Mouse (Mus musculus) layer of hippocampus, postnatal 36 days (tissue): ENCODE measurements at regions not wholly inside any gene's neighbourhood (a gene's known extent, or its start where the extent isn't known, plus 50 kb on each side); places are given as distances from the start of the nearest gene placed in this dataset.

Experiments used
- DNase-seq, 2 experiments: peaks; one replicate each; pipeline ENCODE4 v3.0.0; 2022

DNA sequence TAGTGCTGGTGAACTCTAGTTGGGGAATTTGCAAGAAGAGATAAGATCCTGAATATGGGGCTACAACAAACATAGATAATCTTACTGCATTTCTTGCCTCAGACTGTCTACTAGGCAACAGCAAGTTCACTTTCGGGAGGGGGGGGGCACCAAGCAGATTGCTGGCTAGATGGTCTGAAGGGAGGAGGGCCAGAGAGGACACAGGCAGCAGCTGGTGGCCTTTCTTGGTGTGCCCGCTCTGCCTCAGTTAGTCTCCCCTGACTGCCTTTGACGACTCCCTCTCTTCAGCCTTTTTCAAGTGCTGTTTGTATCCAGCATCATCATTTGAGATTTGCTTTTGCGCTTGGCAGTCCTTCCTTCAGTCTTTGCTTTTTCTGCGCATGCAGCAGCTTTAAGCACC lies 242.2 kb downstream of the 1500009L16Rik start:
- no peak for DNase-seq

DNA sequence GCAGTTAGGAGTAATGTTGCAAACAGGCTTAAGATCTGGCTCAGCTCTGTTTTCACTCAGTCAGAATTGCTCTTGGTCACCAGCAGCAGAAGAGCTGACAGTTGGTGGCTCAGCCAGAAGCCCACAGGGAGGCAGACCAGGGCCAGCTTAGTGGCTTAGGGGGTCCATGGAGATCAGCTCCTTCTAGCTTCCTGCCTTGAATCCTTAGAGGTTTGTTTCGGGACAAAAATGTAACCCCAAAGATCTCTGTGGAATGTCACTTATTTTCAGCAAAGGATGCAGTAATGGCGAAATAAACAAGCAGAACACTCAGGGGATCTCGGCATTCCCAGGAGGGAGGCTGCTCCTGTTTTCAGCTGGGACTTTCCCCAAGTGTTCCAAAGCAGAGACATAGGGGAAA lies 247.8 kb downstream of the 1500009L16Rik start:
- DNase-seq = no peak

DNA sequence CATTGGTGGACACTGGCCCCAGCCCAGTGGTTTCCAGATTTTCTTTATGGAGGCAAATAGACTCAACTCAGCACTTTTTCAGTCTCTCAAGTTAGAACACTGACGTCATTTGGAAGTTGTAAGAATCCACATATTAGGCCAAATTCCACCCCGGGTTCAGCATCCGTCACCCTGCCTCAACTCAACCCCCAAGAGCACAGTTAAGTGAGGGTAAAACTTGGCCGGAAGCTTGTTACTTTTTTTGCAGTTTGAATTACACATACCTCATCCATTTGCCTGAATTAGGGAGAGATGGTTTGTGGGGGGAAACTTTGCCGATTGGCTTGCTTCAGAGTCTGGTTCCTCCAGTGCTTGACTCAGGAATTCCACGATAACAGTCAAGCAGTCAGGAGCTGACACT lies 251.9 kb downstream of the 1500009L16Rik start:
- DNase-seq = no peak

DNA sequence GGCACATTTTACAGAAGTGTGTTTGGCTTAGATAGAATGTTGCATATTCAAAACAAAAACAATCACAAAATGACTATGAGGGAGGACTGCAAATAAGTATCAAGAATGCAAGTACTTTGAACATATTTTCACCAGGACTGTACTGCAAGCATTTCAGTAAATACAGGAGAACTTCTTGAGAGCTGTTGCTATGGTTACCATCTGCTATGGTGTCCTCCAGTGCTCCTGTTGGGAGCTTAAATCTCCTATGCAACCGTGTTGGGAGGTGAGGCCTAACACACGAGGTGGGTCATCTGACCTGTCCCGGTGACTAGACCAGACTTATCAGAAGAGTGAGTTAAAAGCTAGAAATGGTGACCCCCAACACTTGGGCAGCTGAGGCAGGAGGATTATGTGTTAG lies 253.9 kb downstream of the 1500009L16Rik start:
- no peak for DNase-seq

GRCm38 (mm10) chr10:83979930-83980329 lies 257.3 kb downstream of the 1500009L16Rik start:
- DNase-seq = no peak

DNA sequence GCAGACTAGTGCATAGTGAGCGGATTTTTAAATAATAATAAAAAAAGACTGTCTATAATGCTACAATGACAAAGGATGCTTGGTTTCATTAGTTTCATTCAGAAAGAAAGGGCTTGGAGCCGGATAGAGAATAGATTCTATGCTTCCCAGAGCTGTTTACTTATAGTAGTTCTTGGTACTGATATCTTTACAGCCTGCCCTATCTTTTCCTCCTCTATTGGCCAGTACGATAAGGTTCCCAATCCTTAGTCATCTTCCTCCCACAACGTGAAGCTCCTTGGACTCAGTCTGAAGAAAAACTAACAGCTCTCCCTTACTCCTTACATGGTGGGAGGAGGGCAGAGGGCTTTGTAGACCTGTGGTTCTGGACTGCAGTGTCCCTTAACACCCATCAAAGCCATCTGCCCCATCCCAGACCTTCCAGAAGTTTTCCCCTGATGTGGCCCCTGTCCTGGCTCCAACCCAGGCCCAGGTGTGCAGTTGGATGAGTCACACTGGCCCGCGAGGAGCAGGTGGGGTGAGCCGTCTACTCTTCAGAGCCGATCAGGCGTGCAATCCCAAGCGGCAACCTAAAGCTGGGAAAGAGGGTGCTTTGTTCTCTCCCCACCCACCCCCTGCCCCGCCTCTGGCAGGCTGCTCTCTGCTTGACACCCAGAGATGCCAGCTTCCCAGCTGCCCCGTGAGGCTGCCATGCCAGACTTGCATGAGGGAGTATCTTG lies 262.2 kb downstream of the 1500009L16Rik start:
- DNase-seq = peak in 1 of 2 experiments; percentile 9

DNA sequence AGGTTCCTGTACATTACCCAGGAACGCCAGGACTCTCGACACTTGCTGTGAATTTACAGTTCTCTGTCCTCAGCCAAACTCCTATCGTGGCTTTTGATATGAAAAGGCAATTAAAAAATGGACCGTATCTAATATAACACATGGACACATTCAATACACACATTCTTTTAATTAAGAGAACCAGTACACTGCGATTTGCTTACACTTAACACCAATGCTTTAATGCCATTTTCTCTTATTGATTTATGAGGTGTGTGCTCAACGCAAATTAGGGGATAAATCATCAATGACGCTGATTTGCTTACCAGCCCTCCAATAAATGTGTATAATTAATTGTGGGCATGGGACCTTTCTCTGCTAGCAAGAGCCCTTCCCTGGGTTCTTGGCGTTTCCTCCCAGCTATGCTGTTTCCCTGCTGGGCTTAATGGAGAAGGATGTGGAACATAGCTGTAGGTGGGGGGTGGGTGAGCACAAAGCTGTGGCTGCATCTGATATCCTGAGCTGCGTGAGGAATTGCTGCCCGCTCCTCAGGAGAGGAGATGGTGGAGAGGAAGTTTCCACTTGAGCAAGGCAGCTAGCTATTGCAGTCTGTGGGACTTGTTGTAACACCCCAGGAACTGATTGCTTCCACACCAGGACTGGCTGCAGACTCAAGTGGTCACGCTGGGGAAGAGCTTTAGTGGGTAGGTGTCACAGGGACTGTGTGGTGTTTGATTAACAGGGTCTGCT lies 270.1 kb downstream of the 1500009L16Rik start:
- DNase-seq = no peak

DNA sequence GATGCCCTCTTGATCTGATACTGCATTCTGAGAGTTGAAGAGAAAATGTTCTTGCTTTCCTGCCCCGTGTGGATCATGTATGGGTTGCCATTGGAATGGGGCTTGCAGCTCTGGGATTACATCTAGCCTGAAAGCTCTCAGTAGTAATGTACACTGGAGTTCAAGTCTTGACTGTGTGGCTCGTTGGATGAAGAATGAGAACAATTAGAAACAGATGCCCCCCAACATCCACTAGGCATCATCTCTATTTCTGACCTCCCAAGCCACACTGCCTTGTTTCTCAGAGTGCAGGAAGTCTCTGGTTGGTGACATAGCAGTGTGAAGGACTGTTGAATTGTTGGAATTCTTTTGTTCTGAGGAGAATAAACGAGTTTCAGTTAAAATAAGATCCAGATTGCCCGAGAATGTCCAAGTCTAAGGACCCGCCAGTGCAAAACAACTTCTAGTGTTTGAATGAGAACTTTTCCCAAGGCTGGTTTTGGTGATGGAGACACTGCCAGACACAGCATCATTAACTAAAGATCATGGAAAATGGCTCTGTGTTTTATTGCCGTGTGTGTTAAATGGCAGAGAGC lies 272.4 kb downstream of the 1500009L16Rik start:
- DNase-seq = no peak

- DNase-seq = no peak
These were observed 273.2 kb downstream of the 1500009L16Rik start for GRCm38 (mm10) chr10:83995913-83996312.

DNA sequence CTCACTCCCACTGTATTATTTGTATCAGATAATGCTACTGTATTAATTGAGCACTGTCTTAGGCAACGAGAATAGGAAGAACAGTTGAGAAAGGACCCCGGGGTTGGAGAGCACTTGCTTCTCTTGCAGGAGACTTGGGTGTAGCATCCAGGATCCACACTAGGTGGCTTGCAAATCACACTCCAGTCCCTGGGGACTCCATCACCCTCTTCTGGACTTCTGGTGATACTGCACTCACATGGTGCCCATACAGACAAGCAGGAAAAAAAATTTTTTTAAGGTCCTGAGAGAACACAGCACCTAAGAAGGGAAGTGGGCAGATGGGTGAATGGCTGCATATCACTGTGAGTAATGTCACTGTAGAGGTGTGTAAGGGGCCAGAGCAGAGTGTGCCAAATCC lies 273.8 kb downstream of the 1500009L16Rik start:
- DNase-seq = no peak

GRCm38 (mm10) chr10:84000436-84001208 lies 278.0 kb downstream of the 1500009L16Rik start:
- DNase-seq = no peak

- no peak for DNase-seq
These were observed 280.1 kb downstream of the 1500009L16Rik start for GRCm38 (mm10) chr10:84002744-84003143.

- no peak for DNase-seq
These were observed 281.0 kb downstream of the 1500009L16Rik start for GRCm38 (mm10) chr10:84003601-84004149.

DNA sequence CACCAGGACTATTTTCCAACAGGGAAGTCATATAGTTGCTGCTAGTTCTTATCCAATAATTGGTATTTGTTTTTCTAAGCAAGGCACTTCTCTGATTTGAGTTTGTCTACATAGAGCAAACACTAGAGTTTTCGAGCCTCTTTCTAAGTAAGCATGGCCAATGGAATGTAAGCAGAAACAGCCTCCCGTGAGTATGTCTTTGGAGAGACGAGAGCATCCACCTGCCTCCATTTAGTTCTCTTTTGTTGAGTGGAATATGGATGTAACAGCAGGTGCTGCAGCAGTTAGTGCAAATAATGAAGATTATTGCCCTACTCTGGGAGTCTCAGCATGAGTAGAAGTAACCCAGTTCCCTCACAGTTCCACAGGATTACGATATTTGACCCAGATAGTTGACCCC lies 286.3 kb downstream of the 1500009L16Rik start:
- DNase-seq = no peak

DNA sequence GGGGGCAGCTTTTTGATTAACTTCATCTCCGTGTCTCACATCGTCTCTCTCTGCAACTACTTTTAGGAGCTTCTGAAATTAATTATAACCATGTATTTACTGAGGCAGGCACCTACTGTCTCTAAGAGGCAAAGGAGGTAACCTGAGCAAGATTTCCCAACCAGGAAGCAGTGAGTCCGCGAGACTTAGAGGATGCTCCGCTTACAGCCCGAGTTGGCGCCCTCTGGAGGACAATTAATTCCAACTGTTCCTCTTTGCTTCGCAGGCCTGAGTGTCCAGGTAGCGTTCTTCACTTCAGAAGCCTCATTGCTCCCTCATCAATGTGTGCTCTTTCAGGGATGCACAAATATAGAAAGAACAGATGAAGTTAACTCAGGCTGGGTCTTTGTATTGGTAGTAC lies 296.7 kb downstream of the 1500009L16Rik start:
- DNase-seq = peak; percentile 21 to 43

DNA sequence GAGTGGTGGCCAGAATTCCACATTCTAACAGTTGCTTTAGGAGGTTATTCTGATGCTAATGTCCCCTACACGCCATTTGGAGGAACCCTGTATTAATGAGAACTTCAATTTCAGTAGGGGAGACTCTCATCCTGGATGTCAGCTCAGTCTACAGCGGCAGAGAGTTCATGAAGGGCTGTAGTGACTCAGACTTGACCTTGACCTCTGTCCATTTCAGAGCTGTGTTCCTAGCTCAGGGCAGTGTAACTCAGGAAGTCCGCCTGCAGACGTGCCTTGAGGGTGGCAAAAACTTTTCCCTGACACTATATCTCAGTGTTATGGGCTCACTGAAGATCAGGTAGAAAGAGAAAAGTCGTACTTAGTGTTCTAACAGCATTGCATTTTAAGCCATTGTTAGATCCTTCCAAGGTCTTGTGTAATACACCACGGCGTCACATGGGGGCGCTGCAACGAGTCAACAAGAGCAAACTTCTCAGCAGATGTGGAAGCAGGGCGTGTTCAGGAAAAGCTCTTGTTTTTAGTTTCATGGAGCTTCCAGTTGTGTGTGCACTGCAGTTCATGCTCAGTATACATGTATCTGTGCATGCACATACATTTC lies 297.5 kb downstream of the 1500009L16Rik start:
- DNase-seq = peak in 1 of 2 experiments; percentile 16

DNA sequence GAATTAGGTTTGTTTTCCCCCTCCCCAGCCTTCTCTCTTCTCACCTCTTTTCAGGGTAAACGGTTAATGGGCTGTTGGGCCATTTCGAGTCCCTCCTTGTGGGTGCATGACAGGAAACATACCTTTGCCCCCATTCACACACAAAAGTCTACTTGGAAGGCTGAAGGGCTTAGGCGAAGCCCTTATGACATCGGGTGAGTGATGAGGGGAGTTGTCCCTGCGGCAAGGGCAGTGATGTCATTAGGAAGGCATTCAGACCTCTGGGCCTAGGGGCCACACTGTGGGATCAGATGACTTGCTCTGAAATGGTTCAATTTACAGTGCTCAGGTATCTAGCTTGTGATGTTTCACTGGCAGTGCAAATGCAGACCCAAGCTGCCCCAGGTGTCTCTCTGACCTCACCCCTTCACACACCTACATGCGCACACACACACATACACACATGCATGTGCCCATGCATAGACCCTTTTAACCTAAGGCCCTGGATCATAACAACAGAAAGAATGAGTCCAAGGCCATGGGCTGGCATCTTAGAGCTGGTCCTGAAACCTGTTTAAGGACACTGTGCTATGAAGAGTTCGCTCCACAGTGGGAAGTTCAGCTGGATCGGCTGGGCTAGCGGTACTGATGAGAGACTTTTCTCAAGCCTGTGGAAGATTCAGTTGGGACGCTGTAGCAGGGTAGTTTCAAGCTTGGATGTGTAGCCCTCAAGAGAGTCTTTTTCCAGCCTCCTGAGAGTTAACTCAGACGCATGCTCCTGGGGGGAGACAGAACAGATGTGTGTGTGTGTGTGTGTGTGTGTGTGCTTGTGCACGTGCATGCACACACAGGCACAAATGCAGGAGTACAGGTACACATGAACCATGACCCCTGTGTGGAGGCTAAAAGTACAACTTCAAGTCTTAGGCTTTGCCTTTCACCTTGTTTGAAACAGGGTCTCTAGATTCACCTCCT lies 298.8 kb downstream of the 1500009L16Rik start:
- DNase-seq = no peak

- no peak for DNase-seq
These were observed 301.6 kb downstream of the 1500009L16Rik start for GRCm38 (mm10) chr10:84024294-84024693.

DNA sequence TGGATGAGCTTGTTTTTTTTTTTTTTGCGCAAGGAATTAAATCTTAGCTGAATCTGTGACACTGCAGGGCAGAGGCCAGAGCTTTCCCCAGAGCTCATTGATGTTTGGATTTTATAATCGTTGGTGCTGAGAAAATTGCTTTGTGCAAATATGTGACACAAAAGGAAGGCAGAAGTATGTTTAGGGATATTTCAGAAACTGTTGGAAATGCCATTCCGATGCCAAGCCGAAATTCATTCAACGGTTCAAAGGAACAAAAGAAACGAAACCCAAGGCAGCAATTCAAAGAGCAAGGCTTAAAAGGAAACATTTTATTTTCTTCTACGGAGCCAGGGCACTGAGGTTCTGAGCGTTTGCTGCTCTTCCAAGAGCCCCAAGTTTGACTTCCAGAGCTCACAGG lies 302.2 kb downstream of the 1500009L16Rik start:
- no peak for DNase-seq

- no peak for DNase-seq
These were observed 304.1 kb downstream of the 1500009L16Rik start for GRCm38 (mm10) chr10:84026798-84027197.
